12 mouse cellular contexts compared by ENCODE assay signal in genomic region chr4:133903372-133903771, GRCm38 (mm10). TPM values are rescaled to one million over a fixed set of nuclear protein-coding genes. Genes with fewer than 3 reads are reported as not detected.
DNase-seq lines count a peak whose midpoint lies in the region; ATAC-seq lines count a peak whose summit lies in the region.
"Had no signal": no experiment of that assay in that cellular context is flagged by ENCODE, and none has a peak within 500 bp of the region (broad histone marks: within the 10 kb centered on the region; RNA-seq: fewer than 3 reads in every experiment).

No protein-coding gene starts in this region.

- intact Hi-C loops in heart, postnatal 10 days (cut with DNase I): no loop called here

- no peaks in the 10 kb centered on the region for H3K4me1 ChIP-seq in heart, embryonic 16.5 days (ENCODE audit: control insufficient read depth, insufficient read depth, low read length)
- H3K4me1 ChIP-seq in lung, embryonic 16.5 days (replicated peaks; ENCODE audit: control insufficient read depth, insufficient read depth, low read length): peaks cover 5% of the 10 kb centered on the region
- H3K4me1 ChIP-seq: forebrain, embryonic 12.5 days had no signal

- no peak for DNase-seq in heart, postnatal 10 days
- DNase-seq in lung, postnatal 36 days: no peak
- DNase-seq in ZHBTc4 (ENCODE audit: low read depth, low spot score): peak; percentile 66
- DNase-seq in gastrocnemius, postnatal 10 days: no peak
- DNase-seq: adrenal gland, adult 2 months; cerebellum, adult 18-20 months; thymus, postnatal 4 days had no signal

- 44% methylated on average over 7 of the region's 7 CpGs for WGBS in heart, embryonic 16.5 days
- WGBS in lung, embryonic 16.5 days: 45% methylated on average over 7 of the region's 7 CpGs

- no peak overlapping the region for H3K9ac ChIP-seq in heart, embryonic 16.5 days (ENCODE audit: low read length)
- H3K9ac ChIP-seq in lung, embryonic 16.5 days (ENCODE audit: low read length): no peak overlapping the region
- H3K9ac ChIP-seq: forebrain, embryonic 12.5 days; hindbrain, embryonic 13.5 days had no signal

- peak; percentile 60; the same call in 1 of the 2 replicates for ATAC-seq in heart, embryonic 16.5 days (replicated peaks; ENCODE audit: extremely low read depth, insufficient read depth, low FRiP score)
- peak; percentile 40; the same call in 1 of the 2 replicates for ATAC-seq in lung, embryonic 16.5 days (ENCODE audit: low read depth)
- peak; percentile 26; the same call in 1 of the 2 replicates for ATAC-seq in megakaryocyte-erythroid progenitor cell, adult 5-6 weeks (replicated peaks; ENCODE audit: low FRiP score, low TSS enrichment, poor library complexity, severe bottlenecking)

- no peak overlapping the region for H3K4me3 ChIP-seq in heart, embryonic 16.5 days (ENCODE audit: low read length)
- no peak overlapping the region for H3K4me3 ChIP-seq in lung, embryonic 16.5 days (ENCODE audit: low read length)
- H3K4me3 ChIP-seq: forebrain, embryonic 12.5 days; hindbrain, embryonic 13.5 days had no signal

- H3K27ac ChIP-seq in heart, embryonic 16.5 days (ENCODE audit: low read length): 0 out of 2 replicates have a peak overlapping the region, but pooled peaks have one; percentile 20
- H3K27ac ChIP-seq in lung, embryonic 16.5 days (ENCODE audit: low read length): peak overlapping the region; percentile 15; the same call in 1 of the 2 replicates
- H3K27ac ChIP-seq: forebrain, embryonic 12.5 days; hindbrain, embryonic 13.5 days had no signal

- H3K27me3 ChIP-seq in heart, embryonic 16.5 days (ENCODE audit: control insufficient read depth, insufficient read depth, low read length): no peaks in the 10 kb centered on the region
- H3K27me3 ChIP-seq in lung, embryonic 16.5 days (ENCODE audit: control insufficient read depth, insufficient read depth, low read depth, low read length): no peaks in the 10 kb centered on the region
- H3K27me3 ChIP-seq: forebrain, embryonic 12.5 days; hindbrain, embryonic 13.5 days had no signal

- H3K36me3 ChIP-seq in heart, embryonic 16.5 days (ENCODE audit: control insufficient read depth, insufficient read depth): no peaks in the 10 kb centered on the region
- H3K36me3 ChIP-seq in lung, embryonic 16.5 days (ENCODE audit: control insufficient read depth, insufficient read depth, low read length): no peaks in the 10 kb centered on the region
- H3K36me3 ChIP-seq: forebrain, embryonic 12.5 days; hindbrain, embryonic 13.5 days had no signal

- no peak overlapping the region for H3K4me2 ChIP-seq in heart, embryonic 16.5 days (ENCODE audit: low read depth, low read length)
- H3K4me2 ChIP-seq in lung, embryonic 16.5 days (ENCODE audit: low read depth, low read length): no peak overlapping the region
- H3K4me2 ChIP-seq: forebrain, embryonic 12.5 days; hindbrain, embryonic 13.5 days had no signal

- no peaks in the 10 kb centered on the region for H3K9me3 ChIP-seq in heart, embryonic 16.5 days (replicated peaks; ENCODE audit: control insufficient read depth, low read length)
- H3K9me3 ChIP-seq in lung, embryonic 16.5 days (ENCODE audit: control insufficient read depth, low read length): no peaks in the 10 kb centered on the region
- H3K9me3 ChIP-seq: forebrain, embryonic 12.5 days; hindbrain, embryonic 13.5 days had no signal

RNA-seq across cellular contexts. Expression of gene Rps6ka1, which starts 15.8 kb away (rescaled TPM):
- 18.7 and 19.7 TPM in 2 replicates for polyA plus RNA-seq in heart, embryonic 16.5 days (2015; fragmentation: Nextera tagmentation; extraction: Ambion mirVana)
- total RNA-seq in heart, postnatal 10 days (2021): 1 to 10 TPM; 9.1 to 9.3 TPM
- polyA plus RNA-seq in lung, embryonic 16.5 days (2015; fragmentation: Nextera tagmentation; extraction: Ambion mirVana): 46.1 and 46.2 TPM in 2 replicates
- total RNA-seq in megakaryocyte-erythroid progenitor cell, adult 5-6 weeks (2014; fragmentation: Nextera tagmentation): 37.3 and 46.2 TPM in 2 replicates
- 16.3 and 36.1 TPM in 2 replicates for total RNA-seq in megakaryocyte-erythroid progenitor cell, adult 5-6 weeks (2017)
- total RNA-seq in gastrocnemius, postnatal 10 days (2021): 1 to 10 TPM; 7.2 to 8.1 TPM
